Mouse (Mus musculus) heart, postnatal 10 days (tissue): ENCODE measurements around the gene Serpind1. TPM values are rescaled to one million over a fixed set of nuclear protein-coding genes. Genes with fewer than 3 reads are reported as not detected.

Source experiments
- DNase-seq, 2 experiments: peaks; one replicate each; pipeline ENCODE4 v3.0.0; 2021
- intact Hi-C: fragments of 180-260 bp; cut with DNase I; formaldehyde crosslinking; loops from one replicate; pipeline ENCODE4 v1.15.1; 2025
- total RNA-seq, 2 experiments: library from RNA; stranded (reverse); gene quantifications; 2 replicates each; pipeline ENCODE4 v1.2.3; 2021

Gene Serpind1
- total RNA-seq, 2 experiments from 2014 or later = 2.8 to 3.0 TPM

DNA sequence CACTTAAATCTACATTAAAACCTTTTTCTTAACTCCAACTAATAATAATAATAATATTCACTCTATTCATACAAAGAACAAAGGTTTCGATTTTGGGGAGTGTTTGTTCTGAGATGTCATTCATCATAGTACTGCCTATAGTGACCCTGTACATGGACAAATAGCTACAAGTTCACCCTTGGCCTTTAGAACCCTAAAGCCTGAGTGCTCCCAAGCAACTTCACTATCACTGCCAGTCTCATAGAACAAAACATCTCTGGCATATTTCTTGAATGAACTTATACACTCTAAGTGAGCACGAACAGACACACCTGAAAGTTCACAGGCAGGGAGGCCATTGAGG, 14.6 kb downstream of the Serpind1 start:
- intact Hi-C loops = no loop called here
- DNase-seq = no peak

DNA sequence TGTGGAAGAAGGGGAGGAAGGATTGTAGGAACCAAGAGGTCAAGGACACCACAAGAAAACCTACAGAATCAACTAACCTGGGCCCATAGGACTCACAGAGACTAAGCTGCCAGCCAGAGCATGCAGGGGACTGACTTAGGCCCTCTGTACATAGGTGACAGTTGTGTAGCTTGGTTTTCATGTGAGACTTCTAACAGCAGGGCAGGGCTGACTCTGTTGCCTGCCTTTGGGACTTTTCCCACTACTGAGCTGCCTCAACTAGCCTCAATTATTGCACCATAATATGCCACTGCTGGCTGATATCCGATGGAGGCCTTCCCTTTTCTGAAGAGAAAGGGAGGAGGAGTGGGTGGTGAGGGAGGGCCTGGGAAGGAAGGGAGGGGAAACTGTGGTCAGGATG, 15.6 kb downstream of the Serpind1 start:
- DNase-seq = no peak
- intact Hi-C loops = no loop called here

DNA sequence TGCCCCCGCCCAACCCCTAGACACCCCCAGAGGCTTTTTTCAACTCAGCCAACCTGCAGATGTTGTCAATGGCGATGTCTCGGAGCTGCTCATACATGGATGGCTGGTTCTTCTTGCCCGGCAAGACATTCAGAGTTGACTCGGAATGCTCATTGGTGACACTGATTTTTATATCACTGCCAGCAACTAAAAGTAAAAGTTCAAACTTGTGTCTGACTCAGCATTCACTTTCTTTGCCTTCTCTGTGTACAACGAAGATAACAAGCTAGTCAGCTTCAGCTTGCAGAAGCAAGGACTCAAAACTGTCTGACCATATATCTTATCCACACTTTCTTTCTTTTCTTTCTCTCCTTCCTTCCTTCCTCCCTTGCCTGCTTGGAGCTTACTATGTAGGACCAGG, 24.9 kb downstream of the Serpind1 start:
- DNase-seq = no peak
- intact Hi-C loops = no loop called here

GRCm38 (mm10) chr16:17358787-17359186, 27.6 kb downstream of the Serpind1 start:
- intact Hi-C loops = no loop called here
- no peak for DNase-seq

- intact Hi-C loops = no loop called here
- DNase-seq = no peak
Measured at GRCm38 (mm10) chr16:17382306-17382705, 51.1 kb downstream of the Serpind1 start.

GRCm38 (mm10) chr16:17383594-17384326, 52.6 kb downstream of the Serpind1 start:
- DNase-seq = no peak
- intact Hi-C loops = no loop called here

DNA sequence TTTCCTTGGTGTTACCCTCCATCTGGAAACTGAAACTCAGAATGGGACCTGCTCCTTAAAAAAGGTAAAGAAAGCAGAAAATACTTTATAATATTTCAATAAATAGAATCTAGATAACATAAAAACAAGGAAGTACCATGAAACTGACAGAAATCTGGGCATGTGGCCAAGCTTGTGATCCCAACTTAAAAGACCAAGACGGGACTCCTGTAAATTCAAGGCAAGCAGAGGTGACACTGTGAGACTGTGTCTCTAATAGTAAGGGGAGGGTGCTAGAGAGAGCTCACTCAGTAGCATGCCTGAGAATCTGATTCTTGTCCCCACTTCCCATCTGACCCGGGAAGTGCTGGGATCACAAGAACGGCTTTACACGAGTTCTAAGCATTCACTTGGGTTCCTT, 61.6 kb downstream of the Serpind1 start:
- DNase-seq = no peak
- intact Hi-C loops = no loop called here

Other genes starting within 250 kb of the Serpind1 start
- gene Ppil2, start 220.1 kb upstream of the Serpind1 start, total RNA-seq = 10 to 100 TPM; 48.9 TPM
- 1 to 10 TPM in 1 of 2 experiments, under 1 TPM in 1; 0.45 to 2.1 TPM for gene 2610318N02Rik, start 206.2 kb upstream of the Serpind1 start, total RNA-seq
- 1 to 10 TPM; 3.4 to 7.1 TPM for gene Sdf2l1, start 199.0 kb upstream of the Serpind1 start, total RNA-seq
- gene Ydjc, start 186.8 kb upstream of the Serpind1 start, total RNA-seq = 1 to 10 TPM; 1.6 to 2.2 TPM
- gene Ccdc116, start 184.1 kb upstream of the Serpind1 start, total RNA-seq = under 1 TPM; 0.10 to 0.17 TPM
- gene Ube2l3, start 128.7 kb upstream of the Serpind1 start, total RNA-seq = 100 to 1,000 TPM; 133 to 137 TPM
- under 1 TPM; 0.19 to 0.27 TPM for gene Rimbp3, start 122.8 kb upstream of the Serpind1 start, total RNA-seq
- 1 to 10 TPM; 3.7 to 4.1 TPM for gene Hic2, start 97.8 kb upstream of the Serpind1 start, total RNA-seq
- 1 to 10 TPM; 5.0 to 5.5 TPM for gene Tmem191c, start 55.3 kb upstream of the Serpind1 start, total RNA-seq
- 10 to 100 TPM; 16.2 to 17.3 TPM for gene Snap29, start 74.6 kb downstream of the Serpind1 start, total RNA-seq
- 10 to 100 TPM; 55.3 to 56.7 TPM for gene Pi4ka, start 74.9 kb downstream of the Serpind1 start, total RNA-seq
- 10 to 100 TPM; 27.9 to 33.8 TPM for gene Crkl, start 120.6 kb downstream of the Serpind1 start, total RNA-seq
- under 1 TPM; 0.34 to 0.45 TPM for gene Aifm3, start 158.2 kb downstream of the Serpind1 start, total RNA-seq
- gene Lztr1, start 177.3 kb downstream of the Serpind1 start, total RNA-seq = 10 to 100 TPM; 38.0 to 41.8 TPM
- 10 to 100 TPM; 17.8 to 20.0 TPM for gene Thap7, start 199.8 kb downstream of the Serpind1 start, total RNA-seq
- gene Lrrc74b, start 229.9 kb downstream of the Serpind1 start, total RNA-seq = under 1 TPM in 1 of 2 experiments, not detected in 1; 0.30 TPM
- under 1 TPM; 0.45 to 0.69 TPM for gene P2rx6, start 230.5 kb downstream of the Serpind1 start, total RNA-seq